Mouse (Mus musculus): ENCODE data around the gene Tmem140.
A peak's percentile ranks its signal among the peaks of the same experiment; 100 is the strongest.

GRCm38 (mm10) chr6:34910371-34911219, 47.6 kb downstream of the Tmem140 start, which contains the start of gene Wdr91:
- TF ChIP-seq CTCF (IDR thresholded peaks at IDR 0.05; ENCODE audit: low read depth) (peak; percentile 49), EP300 (IDR thresholded peaks at IDR 0.05; ENCODE audit: low read depth) (no peak)
